Mouse (Mus musculus) ES-E14 (cell line): Measurements from ENCODE around the gene Arntl. TPM values are rescaled to one million over a fixed set of nuclear protein-coding genes. Genes with fewer than 3 reads are reported as not detected.

Source experiments
- DNase-seq: peaks from one replicate; pipeline ENCODE4 v3.0.0-alpha.2; 2013; ENCODE audit warnings: low read depth, low spot score
- H3K27ac ChIP-seq: 2 replicates; pipeline ENCODE4 v1.5.1; 2012; ENCODE audit warnings: low read depth, mild to moderate bottlenecking, low read length, moderate library complexity, mixed read lengths; ENCODE audit not compliant: poor library complexity, insufficient read depth, severe bottlenecking
- H3K36me3 ChIP-seq: 2 replicates; pipeline ENCODE4 v1.6.1; 2012; ENCODE audit warnings: mild to moderate bottlenecking, low read length, moderate library complexity, mixed read lengths; ENCODE audit not compliant: control insufficient read depth, poor library complexity, insufficient read depth, severe bottlenecking
- H3K4me1 ChIP-seq, 2 experiments: fragments of 150-350 bp in 1 of 2; sonication (generic) in 1 of 2; 2 replicates each; pipeline ENCODE4 v1.6.1; 2012; ENCODE audit warnings: low read length in 2 of 2, mild to moderate bottlenecking in 1 of 2, mixed read lengths in 1 of 2; ENCODE audit not compliant: control insufficient read depth in 2 of 2, insufficient read depth in 2 of 2, poor library complexity in 1 of 2
- H3K4me3 ChIP-seq, 2 experiments: fragments of 150-350 bp in 1 of 2; sonication (generic) in 1 of 2; 2 replicates each; pipeline ENCODE4 v1.5.1; 2012; ENCODE audit warnings: low read length in 2 of 2, low read depth in 1 of 2, mild to moderate bottlenecking in 1 of 2, mixed read lengths in 1 of 2; ENCODE audit not compliant: insufficient read depth in 1 of 2, poor library complexity in 1 of 2, severe bottlenecking in 1 of 2
- H3K9ac ChIP-seq: 2 replicates; pipeline ENCODE4 v1.6.1; 2012; ENCODE audit warnings: low read depth, mild to moderate bottlenecking, low read length, mixed read lengths; ENCODE audit not compliant: poor library complexity, insufficient read depth, severe bottlenecking
- H3K9me3 ChIP-seq: fragments of 150-350 bp; sonication (generic); 2 replicates; pipeline ENCODE4 v1.6.1; 2012; ENCODE audit warnings: low read depth, mild to moderate bottlenecking, low read length; ENCODE audit not compliant: control insufficient read depth, insufficient read depth
- CHD2 ChIP-seq: IDR thresholded peaks from 2 replicates; pipeline ENCODE4 v1.6.1; 2014; ENCODE audit warnings: mild to moderate bottlenecking, low read depth, low read length, inconsistent platforms
- HCFC1 ChIP-seq: IDR thresholded peaks from 2 replicates; pipeline ENCODE4 v1.6.1; 2012; ENCODE audit warnings: low read length, inconsistent platforms, borderline replicate concordance; ENCODE audit not compliant: insufficient read depth
- MAFK ChIP-seq: IDR thresholded peaks from 2 replicates; pipeline ENCODE4 v1.6.1; 2014; ENCODE audit warnings: mild to moderate bottlenecking, low read depth, low read length, inconsistent platforms; ENCODE audit not compliant: insufficient read depth
- ZC3H11A ChIP-seq: IDR thresholded peaks from 2 replicates; pipeline ENCODE4 v1.6.1; 2012; ENCODE audit warnings: low read depth, mild to moderate bottlenecking, inconsistent platforms, low read length, borderline replicate concordance
- ZNF384 ChIP-seq: IDR thresholded peaks from 2 replicates; pipeline ENCODE4 v1.6.1; 2012; ENCODE audit warnings: low read depth, low read length, inconsistent platforms
- in situ Hi-C, 2 experiments: fragments of 600-800 bp; cut with MboI; formaldehyde crosslinking; loops; one replicate each; pipeline ENCODE4 v1.15.1; 2025; ENCODE audit warnings: low sequenced_read_pairs in 2 of 2, inconsistent platforms in 1 of 2; ENCODE audit not compliant: unreplicated experiment in 2 of 2
- total RNA-seq: library from RNA; depleted of rRNA; stranded (reverse); fragments of 300-350 nt; gene quantifications from 2 replicates; pipeline ENCODE4 v1.2.3, GENCODE M21; 2012

The Arntl gene
- total RNA-seq, 1 experiment, result 10.0 TPM

DNA sequence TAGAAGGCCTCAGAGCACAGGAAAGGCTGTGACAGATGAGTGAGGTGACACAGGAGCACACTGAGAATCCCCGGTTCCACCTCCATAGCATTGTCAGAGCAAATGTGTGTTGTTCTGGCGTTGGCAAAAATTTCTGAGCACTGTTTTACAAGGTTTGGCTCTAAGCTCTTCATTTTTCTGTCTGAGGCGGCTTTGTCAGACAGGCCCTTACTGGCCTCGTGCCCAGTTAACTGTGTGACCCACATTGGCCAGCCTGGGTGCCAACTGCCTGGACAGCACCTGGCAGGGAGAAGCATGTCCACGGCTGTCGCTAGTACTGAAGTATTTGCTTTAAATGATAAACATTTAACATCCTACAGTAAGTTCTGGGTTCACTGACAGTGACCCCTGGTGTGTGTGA lies 35.4 kb downstream of the Arntl start:
- H3K36me3 ChIP-seq, result no peaks in the 10 kb centered on the region
- in situ Hi-C loops, result no loop called here
- DNase-seq, result no peak
- H3K4me3 ChIP-seq, result no peak overlapping the region
- H3K4me1 ChIP-seq, result no peaks in the 10 kb centered on the region
- TF ChIP-seq MAFK, result no peak
- no peak for TF ChIP-seq HCFC1
- no peak for TF ChIP-seq CHD2
- TF ChIP-seq ZC3H11A, result no peak
- TF ChIP-seq ZNF384, result no peak
- H3K9ac ChIP-seq, result no peak overlapping the region
- H3K27ac ChIP-seq, result no peak overlapping the region
- no peaks in the 10 kb centered on the region for H3K9me3 ChIP-seq

DNA sequence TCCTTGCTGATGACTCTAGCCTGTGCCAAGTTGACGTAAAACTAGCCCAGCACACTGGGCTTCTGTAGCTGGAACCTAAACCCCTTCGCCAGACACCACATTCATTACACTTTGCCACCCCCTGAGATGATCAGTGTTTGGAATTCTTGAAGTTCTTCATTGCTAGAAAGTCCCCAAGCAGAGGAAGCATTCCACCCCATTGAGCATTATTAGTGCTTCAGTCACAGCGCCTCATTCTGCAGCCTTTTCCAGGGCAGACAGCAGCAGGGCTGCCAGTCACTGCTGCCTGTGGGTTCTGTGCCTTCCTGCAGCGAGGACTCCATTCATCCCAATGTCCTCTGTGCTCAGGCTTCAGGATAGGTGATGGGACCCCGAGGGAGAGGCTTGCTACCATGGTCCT lies 37.9 kb downstream of the Arntl start:
- no peak for DNase-seq
- Histone ChIP-seq H3K4me1 (no peaks in the 10 kb centered on the region; a peak in 2 of 4 replicates), H3K4me3 (no peak overlapping the region), H3K9ac (no peak overlapping the region), H3K36me3 (no peaks in the 10 kb centered on the region), H3K27ac (no peak overlapping the region), H3K9me3 (no peaks in the 10 kb centered on the region)
- TF ChIP-seq HCFC1 (no peak), CHD2 (no peak), ZNF384 (no peak), MAFK (no peak), ZC3H11A (no peak)
- in situ Hi-C loops, result no loop called here

DNA sequence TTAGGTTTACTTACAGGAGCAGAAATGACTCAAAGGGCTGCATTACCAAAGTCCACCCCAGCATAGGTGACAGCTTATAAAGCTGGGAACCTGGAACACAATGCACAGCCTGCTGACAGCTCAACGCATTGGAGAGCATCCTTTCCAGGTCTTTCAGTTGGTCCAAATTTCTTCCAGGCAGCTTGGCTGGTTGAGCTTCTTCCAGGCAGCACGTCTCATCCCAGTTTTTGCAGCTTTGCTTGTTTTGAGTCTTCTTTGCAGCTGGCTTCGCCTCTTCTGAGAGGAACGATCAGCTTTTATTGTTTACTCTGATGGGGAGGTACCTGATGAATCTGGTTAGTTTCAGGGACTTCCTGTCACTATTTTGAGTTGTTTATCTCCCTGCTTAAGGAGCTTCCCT lies 39.2 kb downstream of the Arntl start:
- no peak for DNase-seq
- in situ Hi-C loops, result no loop called here
- Histone ChIP-seq H3K4me3 (no peak overlapping the region), H3K27ac (no peak overlapping the region), H3K9ac (no peak overlapping the region), H3K9me3 (no peaks in the 10 kb centered on the region), H3K4me1 (peaks cover 0 to 2% of the 10 kb centered on the region in 2 experiments; a peak in 2 of 4 replicates), H3K36me3 (no peaks in the 10 kb centered on the region)
- TF ChIP-seq MAFK (no peak), ZNF384 (no peak), CHD2 (no peak)

DNA sequence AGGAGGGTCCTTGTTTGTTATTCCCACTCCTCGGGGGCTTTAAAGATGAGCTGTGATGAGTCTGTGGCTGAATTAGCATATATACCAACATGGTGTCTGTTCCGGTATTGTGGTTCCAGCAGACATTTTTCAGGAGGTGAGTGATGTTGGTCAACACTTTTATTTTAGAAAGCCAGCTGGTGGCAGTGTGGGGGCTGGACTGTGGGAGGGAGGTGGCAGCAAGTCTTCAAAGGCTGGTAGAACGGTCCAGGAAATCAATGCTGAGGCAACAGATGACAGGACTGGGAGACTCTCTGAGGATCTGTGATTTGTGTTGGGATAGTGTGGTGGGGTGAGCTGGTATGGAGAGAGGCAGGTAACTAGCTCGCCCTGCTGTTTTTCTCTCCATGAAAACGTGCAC lies 39.9 kb downstream of the Arntl start:
- Histone ChIP-seq H3K4me1 (peaks cover 0 to 2% of the 10 kb centered on the region in 2 experiments; a peak in 2 of 4 replicates), H3K9me3 (no peaks in the 10 kb centered on the region), H3K36me3 (no peaks in the 10 kb centered on the region), H3K4me3 (no peak overlapping the region), H3K27ac (no peak overlapping the region), H3K9ac (no peak overlapping the region)
- DNase-seq, result no peak
- TF ChIP-seq ZNF384, result no peak
- no peak for TF ChIP-seq ZC3H11A
- no peak for TF ChIP-seq HCFC1
- no peak for TF ChIP-seq MAFK
- TF ChIP-seq CHD2, result no peak
- in situ Hi-C loops, result no loop called here
